Mouse (Mus musculus) adrenal gland, adult 8-10 months (tissue): ENCODE data around the gene Pfn3. TPM values are rescaled to one million over a fixed set of nuclear protein-coding genes. Genes with fewer than 3 reads are reported as not detected.
"Not testable (repeated sequence)": the region's sequence is repeated elsewhere in the genome, so short reads cannot be mapped to it uniquely, and the experiment has no call there.

ENCODE experiments used
- DNase-seq: peaks from one replicate; pipeline ENCODE4 v3.0.0; 2022
- total RNA-seq, 4 experiments: library from RNA; stranded (reverse); gene quantifications; 2 replicates each; pipeline ENCODE4 v1.2.4; 2022

The Pfn3 gene
- not detected for total RNA-seq

GRCm38 (mm10) chr13:55414743-55415380 is at the start of gene Pfn3:
Pfn3 (minus strand) TSS chr13:55415232.
- DNase-seq, result no peak

DNA sequence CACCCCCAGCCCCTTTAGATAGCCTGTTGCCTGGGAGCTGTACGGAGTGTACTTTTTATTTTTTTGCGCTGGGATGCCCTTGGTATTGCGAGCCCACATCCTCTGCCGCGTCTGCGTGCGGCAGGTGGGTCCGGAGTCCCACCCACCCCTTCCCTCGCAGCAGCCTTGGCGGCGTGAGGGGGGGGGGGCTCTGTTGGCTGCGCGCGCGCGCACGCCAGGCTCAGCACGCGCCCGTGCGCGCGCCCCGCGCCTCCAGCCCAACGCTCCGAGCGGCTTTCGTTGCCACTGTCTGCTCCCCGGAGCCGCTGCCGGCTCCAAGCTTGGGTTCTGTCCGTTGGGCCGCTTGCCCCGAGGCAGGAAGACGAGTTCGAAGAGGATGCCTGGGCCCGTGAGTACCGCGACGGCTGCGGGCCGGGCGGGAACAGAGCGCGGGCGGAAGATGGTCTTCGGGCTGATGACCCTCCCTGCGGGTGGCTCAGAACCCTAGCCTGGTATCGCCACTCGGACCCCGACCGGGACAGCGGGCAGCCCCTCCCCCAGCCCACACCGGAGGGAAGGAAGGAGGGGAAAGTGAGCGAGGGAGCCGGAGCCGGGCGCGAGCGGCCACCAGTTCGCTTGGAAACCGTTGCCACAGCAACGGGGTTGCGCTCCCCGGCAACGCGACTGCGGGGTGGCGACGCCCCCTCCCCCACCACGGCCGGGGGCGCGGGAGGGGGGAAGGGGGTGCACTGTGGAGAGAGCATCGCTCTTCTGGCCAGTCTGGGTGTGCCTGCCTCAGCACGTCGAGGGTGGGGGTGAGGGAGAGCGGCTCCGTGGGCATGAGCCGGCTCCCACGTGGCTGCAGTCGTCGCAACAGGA is 49.2 kb upstream of the Pfn3 start, which contains the start of gene Prr7:
Prr7 (plus strand) TSS at position 241 of the 858 bp plus-strand sequence.
- DNase-seq, result no peak

- no peak for DNase-seq
Observed at GRCm38 (mm10) chr13:55463399-55464026, 48.5 kb upstream of the Pfn3 start.

GRCm38 (mm10) chr13:55462965-55463364 is 47.9 kb upstream of the Pfn3 start:
- no peak for DNase-seq

- no peak for DNase-seq
Observed at GRCm38 (mm10) chr13:55451785-55452549, 36.9 kb upstream of the Pfn3 start.

GRCm38 (mm10) chr13:55451296-55451695 is 36.3 kb upstream of the Pfn3 start:
- DNase-seq, result no peak

DNA sequence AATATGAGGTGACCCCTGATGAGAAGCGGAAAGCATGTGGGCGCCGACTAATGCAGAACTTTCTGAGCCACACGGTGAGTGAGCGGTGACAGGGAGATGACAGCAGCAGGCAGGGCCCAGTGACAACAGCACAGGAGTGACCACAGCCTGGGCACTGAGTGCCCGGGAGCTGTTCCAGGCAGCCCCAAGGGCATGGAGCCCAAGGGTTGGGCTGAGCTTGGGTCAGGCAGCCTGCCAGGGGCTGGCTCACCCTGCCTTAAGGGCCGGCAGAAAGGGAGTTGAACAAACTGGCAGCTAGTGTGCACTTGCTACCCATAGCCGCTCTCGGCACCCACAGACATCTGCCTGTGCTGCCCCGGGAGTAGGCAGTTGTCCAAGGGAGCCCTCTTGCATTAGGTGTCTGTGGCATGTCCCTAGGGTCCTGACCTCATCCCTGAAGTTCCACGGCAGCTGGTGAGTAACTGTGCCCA is 35.5 kb upstream of the Pfn3 start:
- peak; percentile 87 for DNase-seq

- no peak for DNase-seq
Observed at GRCm38 (mm10) chr13:55449679-55450441, 34.8 kb upstream of the Pfn3 start.

DNA sequence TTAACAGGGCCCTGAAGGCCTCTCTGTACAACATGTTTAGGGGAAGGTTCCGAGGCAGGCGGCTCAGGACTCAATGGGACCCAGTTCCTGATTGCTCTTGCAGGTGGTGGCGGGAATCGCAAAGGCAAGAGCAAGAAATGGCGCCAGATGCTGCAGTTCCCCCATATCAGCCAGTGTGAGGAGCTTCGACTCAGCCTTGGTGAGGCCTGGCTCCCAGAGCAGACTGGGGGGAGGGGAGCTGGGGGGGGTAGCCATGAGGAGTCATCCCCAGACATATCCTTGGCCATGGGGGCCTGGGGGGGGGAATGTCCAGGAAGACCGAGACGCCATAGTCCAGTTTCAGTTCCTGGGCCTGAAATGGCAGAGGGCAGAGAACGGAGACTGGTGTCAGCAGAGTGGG is 34.2 kb upstream of the Pfn3 start:
- no peak for DNase-seq

DNA sequence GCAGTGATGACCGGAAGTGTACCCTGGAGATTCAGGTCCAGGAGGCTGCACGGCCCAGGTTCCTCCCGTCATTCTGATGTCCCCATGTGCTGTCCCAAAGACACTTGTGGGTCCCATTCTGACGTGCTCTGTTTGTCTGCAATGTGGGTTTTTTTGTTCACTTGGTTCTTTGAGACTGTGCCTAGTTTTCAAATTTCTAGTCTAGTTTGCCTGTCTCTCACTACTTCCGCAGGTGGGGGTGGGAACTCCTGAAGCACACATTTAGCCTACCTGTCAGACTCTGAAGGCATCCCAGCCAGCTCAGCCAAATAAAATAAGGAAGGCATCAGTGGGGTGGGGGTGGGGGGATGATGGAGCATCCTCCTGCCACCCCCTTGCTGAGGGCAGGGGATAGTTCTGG is 33.1 kb upstream of the Pfn3 start:
- no peak for DNase-seq

GRCm38 (mm10) chr13:55447543-55447943 is 32.5 kb upstream of the Pfn3 start:
- DNase-seq, result no peak

GRCm38 (mm10) chr13:55446483-55447105 is 31.6 kb upstream of the Pfn3 start:
- DNase-seq, result no peak

DNA sequence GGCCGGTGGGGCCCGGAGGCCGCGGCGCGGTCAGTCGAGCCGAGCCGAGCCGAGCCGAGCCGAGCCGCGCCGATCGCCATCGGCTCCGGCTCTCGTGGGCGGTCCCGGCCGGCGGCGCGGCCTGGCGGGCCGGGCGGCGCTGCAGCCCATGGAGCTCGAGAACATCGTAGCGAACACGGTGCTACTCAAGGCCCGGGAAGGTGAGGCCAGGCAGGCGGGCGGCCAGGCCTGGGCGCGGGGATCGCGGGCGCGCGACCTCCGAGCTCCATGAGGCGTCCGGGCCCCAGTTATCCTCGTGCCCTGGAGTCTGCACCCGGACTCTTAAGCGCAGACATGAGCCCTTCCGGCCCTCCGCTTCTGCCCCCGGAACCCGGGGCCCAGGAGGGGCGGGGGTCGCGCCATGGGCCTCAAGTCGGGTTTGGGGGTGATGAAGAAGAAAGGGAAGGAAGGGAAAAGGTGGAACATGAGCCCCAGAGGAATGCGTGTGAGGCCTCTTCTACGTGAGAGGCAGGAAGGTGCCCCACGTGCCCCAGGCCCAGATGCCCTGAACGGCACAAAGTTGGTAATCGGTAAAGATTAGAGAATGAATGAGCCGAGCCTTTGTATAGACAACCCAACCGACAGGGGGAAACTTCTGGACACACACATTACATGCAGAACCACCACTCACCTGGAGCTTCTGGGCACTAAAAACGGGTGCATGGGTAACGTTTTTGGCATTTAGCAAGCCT is 30.5 kb upstream of the Pfn3 start:
- DNase-seq, result no peak

- peak; percentile 100 for DNase-seq
Observed at GRCm38 (mm10) chr13:55444937-55445315, 29.9 kb upstream of the Pfn3 start, which contains the start of gene Grk6. Grk6 (plus strand) TSS chr13:55445072.

DNA sequence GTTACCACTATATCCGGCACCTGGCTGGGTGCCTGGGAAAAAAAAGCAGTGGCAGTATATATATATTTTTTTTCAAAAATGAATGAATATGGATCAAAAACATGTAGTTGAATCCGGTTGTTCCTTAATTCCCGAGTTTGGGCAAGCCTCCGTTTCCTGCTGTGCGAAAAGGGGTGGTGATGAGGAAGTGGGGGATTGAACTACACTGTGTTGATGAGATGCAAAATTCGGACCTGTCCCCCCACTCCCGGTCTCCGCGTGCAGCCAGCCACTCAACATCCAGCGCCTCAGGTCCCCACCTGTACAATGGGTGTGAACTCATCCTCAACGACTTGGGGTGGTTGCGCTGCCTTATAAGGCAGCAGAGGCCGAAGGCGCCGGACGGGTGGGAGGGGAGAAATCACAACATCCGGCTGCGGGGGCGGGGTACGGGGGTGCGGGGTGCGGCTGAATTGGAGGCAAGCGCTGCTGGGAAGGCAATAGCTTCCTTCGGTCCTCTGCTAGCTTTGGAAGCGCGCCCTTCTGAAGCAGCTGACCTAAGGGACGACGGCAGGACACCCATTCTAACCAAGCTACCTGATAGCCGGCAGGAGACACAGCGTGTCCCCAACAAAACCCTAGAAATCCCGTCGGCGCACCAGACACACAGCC is 29.4 kb upstream of the Pfn3 start:
- DNase-seq, result peak; percentile 78

GRCm38 (mm10) chr13:55443799-55444285 is 28.8 kb upstream of the Pfn3 start:
- no peak for DNase-seq

DNA sequence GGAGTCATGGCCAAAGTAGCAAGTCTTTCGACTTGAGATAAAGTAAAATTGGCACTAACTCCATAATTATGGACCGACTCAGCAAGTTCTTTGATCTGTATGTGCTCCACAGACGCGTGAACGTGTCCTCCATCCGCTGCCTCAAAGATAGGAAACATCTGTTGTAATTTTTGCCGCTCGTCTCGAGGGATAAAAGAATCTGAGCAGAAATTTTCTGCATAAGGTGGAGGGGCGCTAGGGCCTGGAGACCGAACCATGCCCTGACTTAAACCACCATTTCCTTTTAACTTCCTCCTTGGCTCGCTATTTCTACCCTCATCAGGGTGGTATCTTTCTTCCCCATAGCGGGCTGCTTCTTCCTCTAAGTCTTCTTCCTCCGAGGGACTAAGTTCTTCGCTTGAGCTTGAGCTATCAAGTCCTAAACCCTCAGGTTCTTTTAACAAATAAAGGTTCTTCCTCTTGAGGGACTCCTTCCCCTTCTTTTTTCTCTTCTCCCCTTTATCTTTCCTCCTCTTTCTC is 22.1 kb upstream of the Pfn3 start:
- DNase-seq, result not testable (repeated sequence)

DNA sequence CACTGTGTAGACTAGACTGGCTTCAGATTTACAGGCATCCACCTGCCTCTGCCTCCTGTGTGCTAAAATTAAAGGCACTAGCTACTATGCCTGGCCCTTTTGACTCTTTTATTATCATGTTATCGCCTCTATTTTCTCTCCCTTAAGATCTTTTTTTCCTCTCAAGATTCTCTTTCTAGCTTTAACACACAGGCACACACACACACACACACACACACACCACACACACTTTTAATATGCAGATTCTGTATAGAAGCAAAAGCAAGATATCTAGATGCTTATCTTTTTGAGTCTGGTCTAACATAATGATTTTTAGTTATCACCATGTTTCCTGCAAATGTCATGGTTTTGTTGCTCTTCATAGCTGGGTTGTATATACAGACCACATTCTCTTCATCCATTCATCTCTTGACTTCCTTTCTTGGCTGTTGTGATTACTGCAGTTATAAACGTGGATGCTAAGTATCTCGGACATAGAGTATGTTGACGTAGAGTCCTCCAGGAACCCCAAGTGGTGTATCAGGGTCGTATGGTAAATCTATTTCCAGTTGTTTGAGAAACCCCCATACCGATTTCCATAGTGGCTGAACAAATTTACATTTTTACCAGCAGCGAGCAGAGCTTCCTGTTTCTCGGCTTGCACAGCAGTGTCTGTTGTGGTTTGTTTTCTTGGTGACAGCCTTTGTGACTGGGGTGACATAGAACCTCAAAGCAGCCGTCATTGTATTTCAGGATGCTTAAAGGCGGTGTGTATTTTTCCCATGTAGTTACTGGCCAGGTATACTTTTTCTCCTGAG is 17.1 kb upstream of the Pfn3 start:
- DNase-seq, result no peak

GRCm38 (mm10) chr13:55430566-55430965 is 15.5 kb upstream of the Pfn3 start:
- peak; percentile 72 for DNase-seq
